Mouse (Mus musculus) testis, adult 2 months (tissue): ENCODE measurements around the gene Nfib. TPM values are rescaled to one million over a fixed set of nuclear protein-coding genes. Genes with fewer than 3 reads are reported as not detected.

ENCODE experiments used
- H3K27ac ChIP-seq: fragments of 200-500 bp; 2 replicates; pipeline ENCODE4 v1.5.1; 2012; ENCODE audit warnings: low read depth, low read length; ENCODE audit not compliant: control insufficient read depth, insufficient read depth
- H3K27me3 ChIP-seq: fragments of 200-500 bp; 2 replicates; pipeline ENCODE4 v1.6.1; 2012; ENCODE audit warnings: mild to moderate bottlenecking, low read length, moderate library complexity; ENCODE audit not compliant: control insufficient read depth, insufficient read depth
- H3K36me3 ChIP-seq: fragments of 200-500 bp; 2 replicates; pipeline ENCODE4 v1.6.1; 2012; ENCODE audit warnings: mild to moderate bottlenecking, low read length; ENCODE audit not compliant: control insufficient read depth, insufficient read depth
- H3K4me1 ChIP-seq: fragments of 200-500 bp; 2 replicates; pipeline ENCODE4 v1.6.1; 2012; ENCODE audit warnings: low read length; ENCODE audit not compliant: control insufficient read depth, insufficient read depth
- H3K4me3 ChIP-seq: fragments of 200-500 bp; 2 replicates; pipeline ENCODE4 v1.5.1; 2012; ENCODE audit warnings: low read depth, mild to moderate bottlenecking, low read length, moderate library complexity, mixed read lengths; ENCODE audit not compliant: control insufficient read depth
- CTCF ChIP-seq: fragments of 200-500 bp; IDR thresholded peaks from 2 replicates; pipeline ENCODE4 v1.5.1; 2012; ENCODE audit warnings: low read depth, mild to moderate bottlenecking, inconsistent platforms, low read length, moderate library complexity; ENCODE audit not compliant: control insufficient read depth, insufficient read depth, insufficient replicate concordance
- POLR2A ChIP-seq: fragments of 200-500 bp; IDR thresholded peaks from 2 replicates; pipeline ENCODE4 v1.6.1; 2012; ENCODE audit warnings: low read depth, mild to moderate bottlenecking, inconsistent platforms, low read length, moderate library complexity; ENCODE audit not compliant: control insufficient read depth
- polyA plus RNA-seq: library from polyadenylated mRNA; depleted of rRNA; stranded (reverse); fragments of >200 nt; gene quantifications from 2 replicates; pipeline ENCODE4 v1.2.3, GENCODE M21; 2012

Nfib gene
- polyA plus RNA-seq, 1 experiment = 1.2 TPM

DNA sequence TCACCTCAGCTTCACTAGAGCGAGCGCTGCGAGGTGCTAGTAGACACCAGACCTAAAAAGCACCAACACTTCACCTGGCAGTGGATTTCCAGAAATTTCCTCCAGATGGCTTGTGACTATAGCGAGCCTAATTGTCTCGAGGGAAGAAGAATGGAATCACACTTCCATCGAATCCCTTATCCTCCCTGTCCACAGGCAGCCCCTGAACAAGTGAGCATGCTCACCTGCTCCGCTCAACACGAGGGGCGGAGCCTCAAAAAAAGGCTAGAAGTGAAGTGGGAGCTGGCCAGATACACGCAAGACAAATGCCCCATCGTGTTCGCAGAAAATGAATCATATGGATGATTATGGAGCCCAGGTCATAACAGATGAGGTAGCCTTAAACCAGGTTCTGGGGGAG lies 6.9 kb downstream of the Nfib start:
- TF ChIP-seq CTCF (no peak), POLR2A (no peak)
- H3K4me3 ChIP-seq = no peak overlapping the region
- no peak overlapping the region for H3K27ac ChIP-seq
- peaks cover 3% of the 10 kb centered on the region for H3K4me1 ChIP-seq
- H3K36me3 ChIP-seq = no peaks in the 10 kb centered on the region
- no peaks in the 10 kb centered on the region for H3K27me3 ChIP-seq

DNA sequence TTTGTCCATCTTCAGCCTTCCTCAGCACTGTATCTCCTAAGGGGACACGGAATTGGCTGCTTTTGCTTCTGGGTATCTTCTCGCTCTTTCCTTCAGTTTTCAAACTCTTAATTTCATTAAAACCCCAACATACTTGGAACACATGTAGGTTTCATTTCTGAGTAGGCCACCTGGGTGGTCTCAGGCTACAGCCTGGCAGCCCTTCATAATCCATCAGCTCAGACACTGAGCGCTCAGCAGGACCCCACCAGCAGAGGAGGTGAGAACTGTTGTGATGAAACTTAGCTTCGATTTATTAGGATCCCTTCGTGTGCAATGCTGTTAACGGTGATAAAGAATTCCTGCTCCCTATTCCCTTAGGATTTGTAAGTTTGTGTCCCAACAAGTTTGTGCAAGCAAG lies 8.4 kb downstream of the Nfib start:
- Histone ChIP-seq H3K4me3 (no peak overlapping the region), H3K4me1 (peaks cover 3% of the 10 kb centered on the region), H3K27ac (no peak overlapping the region), H3K36me3 (no peaks in the 10 kb centered on the region), H3K27me3 (no peaks in the 10 kb centered on the region)
- no peak for TF ChIP-seq POLR2A
- no peak for TF ChIP-seq CTCF

DNA sequence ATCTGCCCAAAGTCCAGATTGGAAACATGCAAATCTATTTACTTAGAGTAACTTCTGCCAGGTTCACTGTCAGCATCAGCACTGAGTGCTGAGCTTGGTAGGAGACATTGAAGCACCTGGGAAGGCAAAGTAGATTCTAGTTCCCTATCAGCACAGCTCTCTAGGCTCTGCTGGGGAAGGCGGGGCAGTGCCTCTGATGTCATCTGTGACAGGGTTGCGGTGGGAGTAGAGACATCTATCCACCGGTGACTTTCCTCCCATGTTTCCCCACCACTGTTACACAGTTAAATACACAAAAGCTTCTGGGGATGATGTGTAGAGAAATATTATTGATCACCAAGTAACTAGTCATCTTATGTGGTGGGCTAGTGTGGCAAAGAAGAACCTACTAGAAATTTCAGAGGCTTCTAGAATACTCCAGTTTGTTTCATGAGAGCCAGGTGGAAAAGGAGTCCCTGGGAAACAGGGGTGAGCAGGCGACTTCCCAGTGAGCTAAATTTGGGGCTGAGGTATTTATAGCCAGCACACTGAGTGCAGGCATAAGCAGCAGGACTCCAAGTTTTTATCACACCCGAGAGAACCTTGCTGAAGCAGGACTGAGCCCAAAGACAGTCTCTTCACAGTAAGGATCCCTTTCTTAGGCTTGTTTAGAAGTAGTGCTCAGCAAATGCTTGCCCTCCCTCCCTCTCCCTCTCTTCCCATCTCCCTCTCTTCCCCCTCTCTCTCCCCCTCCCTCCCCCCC lies 9.6 kb downstream of the Nfib start:
- Histone ChIP-seq H3K36me3 (no peaks in the 10 kb centered on the region), H3K27me3 (no peaks in the 10 kb centered on the region), H3K4me3 (no peak overlapping the region), H3K4me1 (peaks cover 4% of the 10 kb centered on the region), H3K27ac (no peak overlapping the region)
- TF ChIP-seq POLR2A = no peak
- no peak for TF ChIP-seq CTCF

DNA sequence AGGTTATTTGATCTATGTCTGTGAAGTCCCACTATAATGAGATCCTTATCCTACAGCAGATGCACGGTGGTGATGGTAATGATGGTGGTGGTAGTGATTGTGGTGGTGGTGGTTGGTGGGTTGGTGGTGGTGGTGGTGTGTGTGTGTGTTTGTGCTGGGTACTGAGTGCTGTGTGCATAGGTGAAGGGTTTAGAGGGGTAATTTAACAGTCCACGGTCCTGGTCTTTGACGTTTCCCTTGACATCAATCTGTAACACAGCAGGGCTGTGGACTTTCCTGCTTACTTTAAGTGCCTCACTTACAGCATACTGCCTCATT lies 13.6 kb downstream of the Nfib start:
- no peaks in the 10 kb centered on the region for H3K36me3 ChIP-seq
- TF ChIP-seq POLR2A = no peak
- no peak for TF ChIP-seq CTCF
- no peaks in the 10 kb centered on the region for H3K27me3 ChIP-seq
- peak overlapping the region; percentile 48 for H3K4me3 ChIP-seq
- peaks cover 4% of the 10 kb centered on the region; the same call in 1 of the 2 replicates for H3K4me1 ChIP-seq
- H3K27ac ChIP-seq = no peak overlapping the region

DNA sequence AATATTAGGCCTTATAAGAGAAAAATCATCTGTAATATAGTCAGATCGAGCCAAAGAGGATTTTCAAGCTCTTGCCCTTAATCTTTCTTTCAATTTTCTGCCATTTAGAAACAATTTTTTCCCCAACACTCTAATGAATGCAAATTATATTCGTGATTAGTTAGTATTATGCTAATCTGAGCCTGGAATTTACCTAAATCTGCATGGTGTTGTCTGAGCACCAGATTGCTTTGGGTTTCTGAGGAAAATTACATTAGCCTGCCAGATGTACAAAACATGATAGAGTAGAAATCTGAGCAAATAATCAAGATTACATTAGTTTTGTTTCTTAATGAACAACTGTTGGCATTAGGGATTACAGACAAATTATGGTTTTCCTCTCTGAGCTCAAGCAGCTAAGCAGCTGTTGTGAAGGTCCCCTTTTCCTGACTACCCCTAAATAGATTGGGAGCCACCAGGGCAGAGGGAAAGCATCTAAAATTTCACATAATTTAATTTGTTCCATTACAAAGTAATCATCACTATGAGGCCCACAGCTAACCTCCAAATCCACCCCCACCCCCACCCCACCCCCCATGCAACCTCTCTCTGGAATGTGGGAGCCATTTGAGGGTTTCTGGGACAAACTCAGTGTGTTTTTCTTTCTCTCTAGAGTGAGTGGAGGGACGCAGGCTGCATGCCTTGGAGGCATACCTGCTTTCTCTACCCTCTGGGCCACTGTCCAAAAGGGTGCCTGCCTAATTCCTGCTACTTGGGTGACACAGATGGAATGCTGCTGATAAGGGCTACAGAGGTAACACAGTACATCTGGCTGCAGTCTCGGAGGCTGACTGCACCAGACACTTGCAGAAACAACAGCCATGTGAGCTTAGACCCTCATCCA lies 14.2 kb downstream of the Nfib start:
- H3K27ac ChIP-seq = no peak overlapping the region
- H3K4me1 ChIP-seq = peaks cover 4% of the 10 kb centered on the region; the same call in 1 of the 2 replicates
- no peaks in the 10 kb centered on the region for H3K36me3 ChIP-seq
- peak overlapping the region; percentile 48 for H3K4me3 ChIP-seq
- H3K27me3 ChIP-seq = no peaks in the 10 kb centered on the region
- TF ChIP-seq CTCF = no peak

DNA sequence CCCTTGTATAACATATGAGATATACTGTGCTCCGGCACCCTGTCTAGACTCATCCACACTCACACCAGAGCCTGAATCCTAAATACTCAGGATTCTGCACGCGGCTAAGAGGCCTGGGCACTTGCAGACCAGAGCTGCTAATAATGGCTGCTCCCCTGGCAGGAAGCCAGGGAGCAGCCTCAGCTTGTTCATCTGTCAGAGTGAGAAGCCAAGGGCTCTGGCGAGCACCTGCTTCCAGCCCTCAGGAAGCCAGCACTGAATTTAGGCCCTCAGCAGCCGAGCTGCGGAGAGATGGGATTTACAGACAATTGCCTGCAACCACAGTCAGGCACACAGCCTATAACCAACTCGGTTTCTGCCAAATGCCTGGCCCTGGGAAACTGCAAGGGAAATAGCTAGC lies 15.3 kb downstream of the Nfib start:
- H3K36me3 ChIP-seq = no peaks in the 10 kb centered on the region
- TF ChIP-seq POLR2A (no peak), CTCF (no peak)
- no peak overlapping the region for H3K27ac ChIP-seq
- H3K4me3 ChIP-seq = no peak overlapping the region
- H3K4me1 ChIP-seq = peaks cover 4% of the 10 kb centered on the region
- H3K27me3 ChIP-seq = no peaks in the 10 kb centered on the region

DNA sequence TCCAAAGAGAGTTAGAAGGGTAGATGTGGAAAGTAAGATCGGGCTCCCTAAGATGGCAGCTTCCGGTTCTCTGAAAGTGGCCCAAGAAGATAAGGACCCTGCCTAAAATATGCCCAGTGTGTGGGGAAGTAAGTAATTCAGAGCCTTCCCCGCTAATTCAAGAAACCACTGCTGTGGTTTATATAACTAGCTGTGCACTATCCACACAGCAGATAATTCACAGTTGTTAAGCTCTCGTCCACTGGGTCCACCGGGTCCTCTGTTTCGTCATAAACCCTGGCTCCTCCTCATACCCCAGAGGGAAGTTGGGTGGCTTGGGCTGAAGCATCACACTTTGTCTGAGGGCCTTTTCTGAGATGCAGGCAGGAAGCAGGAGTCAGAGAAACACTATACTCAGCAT lies 19.5 kb downstream of the Nfib start:
- TF ChIP-seq CTCF = no peak
- TF ChIP-seq POLR2A = no peak; the same call in 1 of the 2 replicates
- H3K27me3 ChIP-seq = no peaks in the 10 kb centered on the region
- peaks cover 2% of the 10 kb centered on the region; the same call in 1 of the 2 replicates for H3K4me1 ChIP-seq
- no peaks in the 10 kb centered on the region for H3K36me3 ChIP-seq
- peak overlapping the region; percentile 84 for H3K4me3 ChIP-seq
- H3K27ac ChIP-seq = peak overlapping the region; percentile 72
